Mouse (Mus musculus): ENCODE data around the gene Scn2b. TPM values are rescaled to one million over a fixed set of nuclear protein-coding genes. Genes with fewer than 3 reads are reported as not detected.

Scn2b gene
- total and polyA plus RNA-seq, 2 experiments: not detected

- Histone ChIP-seq H3K79me2 (ENCODE audit: control insufficient read depth, insufficient read depth, low read length) (no peaks in the 10 kb centered on the region), H3K9ac (ENCODE audit: low read depth, low read length) (no peak overlapping the region), H3K4me3 (ENCODE audit: insufficient read depth, low read depth, low read length) (no peak overlapping the region), H3K4me1 (ENCODE audit: control insufficient read depth, insufficient read depth, low read length) (no peaks in the 10 kb centered on the region), H3K27ac (replicated peaks; ENCODE audit: insufficient read depth, low read depth, low read length) (no peak overlapping the region), H3K27me3 (ENCODE audit: control insufficient read depth, insufficient read depth, low read length) (no peaks in the 10 kb centered on the region), H3K36me3 (ENCODE audit: control insufficient read depth, insufficient read depth, low read length) (no peaks in the 10 kb centered on the region)
- 82% methylated on average over 12 of the region's 12 CpGs for WGBS
- TF ChIP-seq POLR2A (IDR thresholded peaks at IDR 0.05; ENCODE audit: extremely low read depth, insufficient read depth, low read length) (no peak), CTCF (IDR thresholded peaks at IDR 0.05; ENCODE audit: low read depth, low read length) (no peak)
- no peak for DNase-seq (ENCODE audit: extremely low read depth, low read depth, low spot score)
These were observed 31.6 kb upstream of the Scn2b start for GRCm38 (mm10) chr9:45085741-45086690.

- Histone ChIP-seq H3K4me1 (ENCODE audit: control insufficient read depth, insufficient read depth, low read length) (no peaks in the 10 kb centered on the region), H3K27ac (replicated peaks; ENCODE audit: insufficient read depth, low read depth, low read length) (no peak overlapping the region), H3K79me2 (ENCODE audit: control insufficient read depth, insufficient read depth, low read length) (no peaks in the 10 kb centered on the region), H3K36me3 (ENCODE audit: control insufficient read depth, insufficient read depth, low read length) (no peaks in the 10 kb centered on the region), H3K27me3 (ENCODE audit: control insufficient read depth, insufficient read depth, low read length) (no peaks in the 10 kb centered on the region), H3K9ac (ENCODE audit: low read depth, low read length) (no peak overlapping the region), H3K4me3 (ENCODE audit: insufficient read depth, low read depth, low read length) (no peak overlapping the region)
- no peak for DNase-seq (ENCODE audit: extremely low read depth, low read depth, low spot score)
- TF ChIP-seq POLR2A (IDR thresholded peaks at IDR 0.05; ENCODE audit: extremely low read depth, insufficient read depth, low read length) (no peak), CTCF (IDR thresholded peaks at IDR 0.05; ENCODE audit: low read depth, low read length) (no peak)
These were observed 29.5 kb upstream of the Scn2b start for GRCm38 (mm10) chr9:45088040-45088439.

GRCm38 (mm10) chr9:45090811-45091210 lies 26.8 kb upstream of the Scn2b start:
- 85% methylated on average over 3 of the region's 3 CpGs for WGBS
- Histone ChIP-seq H3K9ac (ENCODE audit: low read depth, low read length) (no peak overlapping the region), H3K27ac (replicated peaks; ENCODE audit: insufficient read depth, low read depth, low read length) (no peak overlapping the region), H3K79me2 (ENCODE audit: control insufficient read depth, insufficient read depth, low read length) (no peaks in the 10 kb centered on the region), H3K4me3 (ENCODE audit: insufficient read depth, low read depth, low read length) (no peak overlapping the region), H3K4me1 (ENCODE audit: control insufficient read depth, insufficient read depth, low read length) (peaks cover 2% of the 10 kb centered on the region; the same call in 1 of the 2 replicates), H3K27me3 (ENCODE audit: control insufficient read depth, insufficient read depth, low read length) (no peaks in the 10 kb centered on the region), H3K36me3 (ENCODE audit: control insufficient read depth, insufficient read depth, low read length) (no peaks in the 10 kb centered on the region)
- TF ChIP-seq POLR2A (IDR thresholded peaks at IDR 0.05; ENCODE audit: extremely low read depth, insufficient read depth, low read length): no peak
- TF ChIP-seq CTCF (IDR thresholded peaks at IDR 0.05; ENCODE audit: low read depth, low read length): no peak
- no peak for DNase-seq (ENCODE audit: extremely low read depth, low read depth, low spot score)

GRCm38 (mm10) chr9:45092641-45093040 lies 24.9 kb upstream of the Scn2b start:
- DNase-seq (ENCODE audit: extremely low read depth, low read depth, low spot score): no peak
- H3K4me1 ChIP-seq (ENCODE audit: control insufficient read depth, insufficient read depth, low read length): peaks cover 2% of the 10 kb centered on the region; the same call in 1 of the 2 replicates
- no peak overlapping the region for H3K9ac ChIP-seq (ENCODE audit: low read depth, low read length)
- WGBS: 65% methylated on average over 4 of the region's 4 CpGs
- no peaks in the 10 kb centered on the region for H3K79me2 ChIP-seq (ENCODE audit: control insufficient read depth, insufficient read depth, low read length)
- TF ChIP-seq POLR2A (IDR thresholded peaks at IDR 0.05; ENCODE audit: extremely low read depth, insufficient read depth, low read length) (no peak), CTCF (IDR thresholded peaks at IDR 0.05; ENCODE audit: low read depth, low read length) (no peak)
- no peak overlapping the region for H3K27ac ChIP-seq (replicated peaks; ENCODE audit: insufficient read depth, low read depth, low read length)
- no peak overlapping the region for H3K4me3 ChIP-seq (ENCODE audit: insufficient read depth, low read depth, low read length)
- no peaks in the 10 kb centered on the region for H3K36me3 ChIP-seq (ENCODE audit: control insufficient read depth, insufficient read depth, low read length)
- no peaks in the 10 kb centered on the region for H3K27me3 ChIP-seq (ENCODE audit: control insufficient read depth, insufficient read depth, low read length)

- Histone ChIP-seq H3K4me1 (ENCODE audit: control insufficient read depth, insufficient read depth, low read length) (peaks cover 2% of the 10 kb centered on the region; the same call in 1 of the 2 replicates), H3K9ac (ENCODE audit: low read depth, low read length) (no peak overlapping the region), H3K4me3 (ENCODE audit: insufficient read depth, low read depth, low read length) (no peak overlapping the region), H3K27ac (replicated peaks; ENCODE audit: insufficient read depth, low read depth, low read length) (no peak overlapping the region), H3K79me2 (ENCODE audit: control insufficient read depth, insufficient read depth, low read length) (no peaks in the 10 kb centered on the region), H3K27me3 (ENCODE audit: control insufficient read depth, insufficient read depth, low read length) (no peaks in the 10 kb centered on the region), H3K36me3 (ENCODE audit: control insufficient read depth, insufficient read depth, low read length) (no peaks in the 10 kb centered on the region)
- 46% methylated on average over 6 of the region's 6 CpGs for WGBS
- TF ChIP-seq CTCF (IDR thresholded peaks at IDR 0.05; ENCODE audit: low read depth, low read length): no peak
- no peak for TF ChIP-seq POLR2A (IDR thresholded peaks at IDR 0.05; ENCODE audit: extremely low read depth, insufficient read depth, low read length)
- DNase-seq (ENCODE audit: extremely low read depth, low read depth, low spot score): peak; percentile 43
These were observed 22.2 kb upstream of the Scn2b start for GRCm38 (mm10) chr9:45095149-45095937.
